Mouse (Mus musculus) frontal cortex, adult (tissue): ENCODE measurements around the gene Sptan1.
"Not testable (repeated sequence)": the region's sequence is repeated elsewhere in the genome, so short reads cannot be mapped to it uniquely, and the experiment has no call there.

ENCODE experiments used
- ATAC-seq: cut with Nextera tagmentation; 2 replicates; pipeline ENCODE4 v1.9.2; 2017; ENCODE audit warnings: mild to moderate bottlenecking, moderate library complexity, mixed read lengths; ENCODE audit not compliant: low TSS enrichment

The Sptan1 gene

DNA sequence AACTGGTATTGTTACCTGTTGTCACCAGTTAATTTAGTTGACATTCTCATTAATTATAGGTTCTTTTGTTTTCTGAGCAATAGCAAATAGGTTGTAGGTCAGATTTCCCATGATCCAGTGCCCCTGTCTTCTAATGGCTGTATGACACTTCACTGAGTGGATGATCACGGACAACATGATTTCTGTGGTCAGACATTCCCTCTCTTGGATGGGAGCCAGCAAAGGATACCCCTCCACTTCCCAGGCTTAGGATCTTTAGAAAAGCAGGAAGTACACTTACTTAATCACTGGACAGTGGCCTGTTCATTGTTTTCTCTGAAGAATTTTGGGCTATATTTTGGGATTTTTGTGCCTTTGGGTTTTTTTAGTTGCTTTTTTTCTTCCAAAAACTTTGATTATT is 43.7 kb downstream of the Sptan1 start:
- ATAC-seq, result no peak

- ATAC-seq, result no peak
Measured at GRCm38 (mm10) chr2:30010840-30011281, 45.5 kb downstream of the Sptan1 start.

DNA sequence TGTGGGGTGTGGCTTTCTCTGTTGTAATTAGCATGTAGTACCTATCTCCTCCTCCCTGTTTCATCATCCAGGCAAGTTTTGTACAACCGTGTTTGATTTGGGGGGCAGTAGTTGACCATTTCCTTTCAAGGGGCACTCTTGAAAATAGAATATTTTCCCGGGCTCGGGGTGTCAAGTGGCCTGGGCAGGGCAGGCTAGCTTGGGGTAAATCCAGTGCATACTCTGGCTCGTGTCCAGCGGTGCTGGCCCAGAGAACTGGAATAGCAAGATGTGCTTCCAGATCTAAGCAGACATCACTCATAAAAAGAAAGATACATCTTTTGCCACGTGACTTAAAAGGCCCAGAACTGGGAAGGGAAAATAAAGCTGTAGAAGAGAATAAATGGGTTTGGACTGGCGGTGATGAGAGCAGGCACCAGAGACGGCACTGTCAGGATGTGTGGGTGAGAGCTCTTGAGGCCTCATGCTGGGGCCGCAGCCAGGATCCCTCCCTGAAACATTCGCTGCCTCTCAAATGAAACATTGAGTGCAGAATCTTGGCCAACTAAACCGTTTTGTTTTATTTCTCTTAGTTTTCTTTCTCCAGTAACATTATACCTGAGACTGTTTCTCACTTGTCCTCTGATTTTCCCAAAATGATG is 49.1 kb downstream of the Sptan1 start:
- peak; percentile 57; the same call in 1 of the 2 replicates for ATAC-seq

- ATAC-seq, result no peak
Measured at GRCm38 (mm10) chr2:30025454-30025853, 60.1 kb downstream of the Sptan1 start.

DNA sequence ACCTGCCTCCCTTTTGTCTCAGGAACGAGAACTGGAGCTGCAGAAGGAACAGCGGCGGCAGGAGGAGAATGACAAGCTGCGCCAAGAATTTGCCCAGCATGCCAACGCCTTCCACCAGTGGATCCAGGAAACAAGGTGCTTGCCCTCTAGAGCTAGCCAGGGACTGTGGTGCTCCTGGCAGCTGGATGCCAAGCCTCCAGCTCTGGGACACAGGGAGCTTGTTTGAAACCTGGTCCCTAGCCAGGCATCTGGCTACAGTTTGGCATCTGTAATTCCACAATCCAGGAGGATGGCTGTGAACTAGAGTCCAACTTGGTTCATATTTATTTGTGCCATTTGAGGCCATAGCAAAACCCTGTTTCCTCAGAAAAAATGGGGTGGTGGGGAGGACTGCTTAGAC is 61.6 kb downstream of the Sptan1 start:
- ATAC-seq, result no peak

DNA sequence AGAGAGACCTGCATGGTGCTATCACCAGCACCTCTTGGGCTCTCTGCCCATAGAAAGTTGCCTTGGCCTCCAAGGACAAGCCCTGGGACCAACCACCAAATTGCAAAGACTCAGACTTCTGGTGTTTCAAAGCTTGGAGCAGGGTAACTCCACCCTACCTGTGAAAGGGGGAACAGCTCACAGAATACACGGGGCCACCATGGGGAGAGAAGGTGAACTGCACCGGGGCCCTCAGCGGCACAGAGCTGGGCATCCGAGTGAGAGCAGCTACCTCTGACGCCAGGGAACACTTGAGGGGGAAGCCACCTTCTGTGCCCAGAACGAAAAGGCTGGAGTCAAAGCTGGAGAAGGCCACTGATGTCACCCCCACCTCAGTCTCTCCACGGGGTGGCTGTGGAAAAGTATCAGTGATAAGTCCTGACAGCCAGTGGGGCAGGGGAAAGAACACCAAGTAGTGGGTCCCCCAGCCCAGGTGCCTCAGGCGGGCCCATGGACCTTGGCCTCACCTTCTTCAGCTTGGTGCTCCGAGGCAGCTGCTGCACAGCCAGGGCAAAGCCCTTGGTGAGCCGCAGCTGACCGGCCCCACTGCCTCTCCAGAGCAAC is 67.0 kb downstream of the Sptan1 start:
- peak; percentile 70 for ATAC-seq

DNA sequence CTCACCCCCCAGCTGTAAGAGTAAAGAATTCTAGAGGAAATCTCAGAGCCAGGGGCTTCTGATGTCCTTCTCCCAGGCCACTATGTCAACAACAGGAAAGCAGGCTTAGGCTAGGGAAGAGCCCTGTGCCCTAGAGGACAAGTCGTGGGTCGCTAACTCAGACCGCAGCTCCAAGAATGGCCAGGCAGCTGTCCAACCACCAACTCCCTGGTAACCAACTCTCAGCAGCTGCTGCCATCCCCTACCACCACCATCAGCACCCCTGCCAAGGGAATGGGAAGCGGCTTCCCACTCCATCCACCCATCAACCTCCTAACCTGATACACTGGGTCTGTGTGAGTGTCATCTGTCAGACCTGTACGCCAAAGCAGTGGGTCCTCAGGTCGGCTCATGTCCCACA is 67.6 kb downstream of the Sptan1 start:
- ATAC-seq, result no peak; the same call in 1 of the 2 replicates

DNA sequence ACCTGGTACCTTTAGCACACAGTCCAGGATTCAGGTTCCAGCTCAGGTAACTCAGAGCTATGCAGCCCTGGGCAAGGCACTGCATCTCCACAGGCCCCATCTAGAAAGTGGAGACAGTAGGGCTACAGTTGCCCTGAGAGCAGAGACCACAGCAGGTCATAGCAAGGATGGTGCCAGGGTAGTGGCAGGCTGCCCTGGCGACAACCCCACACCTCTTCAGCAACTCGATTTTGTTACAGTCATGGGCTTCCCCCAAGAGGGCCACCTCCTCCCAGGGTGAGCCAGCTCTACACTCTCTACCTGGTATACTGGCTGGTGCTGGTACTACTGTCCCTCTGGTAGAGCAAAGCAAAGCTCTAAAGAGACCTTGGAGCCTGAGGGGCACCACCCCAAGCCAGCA is 72.4 kb downstream of the Sptan1 start:
- ATAC-seq, result no peak

GRCm38 (mm10) chr2:30038370-30038769 is 73.0 kb downstream of the Sptan1 start:
- ATAC-seq, result no peak

GRCm38 (mm10) chr2:30039687-30040086 is 74.3 kb downstream of the Sptan1 start:
- no peak for ATAC-seq

DNA sequence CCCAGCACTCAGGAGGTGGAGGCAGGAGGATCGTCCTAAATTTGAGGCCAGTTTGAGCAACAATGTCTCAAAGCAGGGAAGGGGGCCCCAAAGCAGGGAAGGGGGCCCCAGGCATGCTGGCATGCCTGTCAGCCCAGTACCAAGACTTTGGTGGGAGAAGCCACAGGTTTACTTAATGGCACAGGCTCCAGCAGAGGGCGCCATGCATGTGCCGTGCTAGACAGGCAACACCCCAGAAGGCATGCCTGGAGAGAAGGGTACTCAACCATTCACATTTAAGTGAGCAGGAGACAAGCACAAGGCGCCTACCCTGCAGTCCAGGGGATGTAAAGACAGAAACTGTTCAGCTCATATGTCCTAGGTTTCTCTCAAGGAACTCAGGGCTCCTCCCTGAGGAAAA is 77.1 kb downstream of the Sptan1 start:
- peak; percentile 69; the same call in 1 of the 2 replicates for ATAC-seq

DNA sequence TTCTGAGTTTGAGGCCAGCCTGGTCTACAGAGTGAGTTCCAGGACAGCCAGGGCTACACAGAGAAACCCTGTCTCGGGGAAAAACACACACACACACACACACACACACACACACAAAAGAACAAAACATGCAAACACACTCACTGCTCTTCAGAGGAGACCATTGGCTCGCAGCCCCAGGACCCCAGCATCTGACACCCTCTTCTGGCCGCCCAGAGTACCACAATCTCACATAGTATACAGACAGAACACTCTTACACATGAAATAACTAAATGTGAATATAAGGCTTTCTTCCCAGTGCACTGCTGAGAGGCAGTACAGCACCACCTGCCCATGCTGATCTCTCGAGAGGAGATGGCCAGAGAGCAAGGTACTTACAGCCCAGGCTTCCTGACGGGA is 79.2 kb downstream of the Sptan1 start:
- no peak for ATAC-seq

GRCm38 (mm10) chr2:30047127-30047526 is 81.8 kb downstream of the Sptan1 start:
- ATAC-seq, result no peak

DNA sequence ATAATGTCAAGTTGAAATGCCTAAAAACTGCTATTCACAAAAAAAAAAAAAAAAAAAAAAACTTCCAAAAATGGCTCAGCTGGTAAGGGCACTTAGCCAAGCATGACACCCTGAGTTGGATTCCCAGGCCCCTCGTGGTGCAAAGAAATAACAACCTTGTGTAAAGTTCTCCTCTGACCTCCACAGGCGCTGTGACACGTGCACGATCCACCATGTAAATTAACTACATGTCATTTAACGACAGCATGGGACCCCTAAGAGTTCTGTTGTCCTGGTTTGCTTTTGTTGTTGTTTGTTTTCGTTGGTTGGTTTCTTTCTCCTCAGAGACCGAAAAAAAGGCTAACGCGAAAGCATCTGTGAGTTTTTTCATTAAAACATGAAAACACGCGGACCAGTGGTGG is 82.7 kb downstream of the Sptan1 start:
- no peak for ATAC-seq

DNA sequence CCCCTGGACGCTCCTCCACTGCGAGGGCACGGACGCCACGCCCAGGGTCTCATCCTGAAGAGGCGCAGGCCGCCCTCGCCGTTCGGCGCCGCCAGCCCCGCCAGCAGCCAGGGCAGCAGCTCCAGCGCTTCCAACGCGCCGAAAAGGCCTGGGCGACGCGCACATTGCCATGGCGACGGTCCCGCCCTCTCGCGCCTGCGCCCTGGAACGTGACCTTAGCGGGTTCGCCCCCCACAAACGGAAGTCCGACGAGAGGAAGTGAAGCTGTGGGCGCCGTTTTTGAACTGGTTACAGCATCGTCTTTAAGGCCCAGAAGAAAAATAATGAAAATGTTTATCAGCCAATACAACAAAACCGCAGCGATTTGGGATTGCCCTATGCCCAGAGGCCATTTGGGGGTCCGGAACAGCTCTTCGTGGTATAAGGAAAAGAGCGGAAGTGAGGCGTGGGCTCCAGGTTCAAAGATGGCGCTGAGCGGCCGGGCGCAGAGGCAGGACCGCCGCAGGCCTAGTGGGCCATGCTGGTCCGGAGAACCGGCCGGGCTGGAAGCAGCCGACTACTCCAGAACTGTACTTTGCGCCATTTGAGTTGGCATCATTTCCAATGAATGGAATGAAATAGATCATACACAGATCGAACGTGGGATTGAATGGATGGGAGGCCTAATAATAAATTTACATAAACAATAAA is 83.5 kb downstream of the Sptan1 start, which contains the start of gene Wdr34:
Wdr34 (minus strand) TSS at position 183 of the 690 bp plus-strand sequence.
- peak; percentile 94 for ATAC-seq

DNA sequence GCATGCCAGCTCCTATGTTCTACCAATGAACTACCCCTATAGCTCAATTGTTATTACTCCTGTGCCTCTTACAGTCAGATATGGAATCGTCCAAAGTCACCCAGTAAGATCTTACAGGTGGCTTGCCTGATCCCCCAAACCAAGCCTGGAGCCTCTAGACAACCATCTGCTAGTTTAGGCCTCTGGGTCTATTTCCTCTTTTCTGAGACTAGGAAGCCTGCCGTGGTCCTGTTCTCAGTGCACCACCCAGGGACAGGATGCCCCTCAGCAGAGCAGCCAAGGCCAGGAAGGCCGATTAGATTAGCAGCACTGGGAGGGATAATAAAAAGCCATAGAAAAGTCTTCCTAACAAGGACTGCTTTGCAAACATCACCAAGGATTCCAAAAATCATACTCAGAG is 84.5 kb downstream of the Sptan1 start:
- no peak for ATAC-seq

DNA sequence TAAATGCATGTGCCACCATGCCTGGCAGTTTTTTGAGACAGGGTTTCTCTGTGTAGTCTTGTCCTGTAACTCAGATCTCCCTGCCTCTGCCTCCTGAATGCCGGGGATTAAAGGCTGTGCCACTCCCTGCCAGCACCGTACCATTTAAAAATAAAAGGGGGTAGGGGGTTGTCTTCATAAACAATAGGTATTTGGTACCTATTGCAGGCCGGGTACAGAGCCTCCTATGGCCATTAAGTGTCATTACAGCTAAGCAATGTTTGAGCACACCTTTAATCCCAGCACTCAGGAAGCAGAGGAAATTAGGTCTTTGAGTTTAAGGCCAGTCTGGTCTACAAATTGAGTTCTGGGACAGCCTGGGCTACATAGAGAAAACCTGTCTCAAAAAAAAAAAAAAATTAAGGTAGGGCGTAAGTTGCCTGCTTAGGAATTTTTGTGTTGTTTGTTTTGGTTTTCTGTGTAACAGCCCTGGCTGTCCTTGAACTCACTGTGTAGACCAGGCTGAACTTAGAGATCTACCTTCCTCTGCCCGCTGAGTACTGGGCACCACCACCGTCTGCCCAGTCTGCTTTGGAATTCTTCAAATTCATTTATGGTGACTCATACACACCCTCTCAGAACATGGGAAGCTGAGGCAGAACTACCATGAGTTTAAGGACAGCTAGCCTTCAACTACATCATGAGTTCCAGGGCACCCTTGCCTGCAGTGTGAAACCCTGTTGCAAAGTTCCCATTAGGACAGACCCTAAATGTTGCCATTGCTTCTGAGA is 86.8 kb downstream of the Sptan1 start:
- no peak for ATAC-seq

GRCm38 (mm10) chr2:30055310-30055709 is 90.0 kb downstream of the Sptan1 start:
- ATAC-seq, result not testable (repeated sequence)

GRCm38 (mm10) chr2:30056736-30057135 is 91.4 kb downstream of the Sptan1 start:
- no peak for ATAC-seq

GRCm38 (mm10) chr2:30057223-30057904 is 92.0 kb downstream of the Sptan1 start, which contains the start of gene Set:
Gene Set, plus strand, starts transcription at chr2:30057378.
- no peak for ATAC-seq

DNA sequence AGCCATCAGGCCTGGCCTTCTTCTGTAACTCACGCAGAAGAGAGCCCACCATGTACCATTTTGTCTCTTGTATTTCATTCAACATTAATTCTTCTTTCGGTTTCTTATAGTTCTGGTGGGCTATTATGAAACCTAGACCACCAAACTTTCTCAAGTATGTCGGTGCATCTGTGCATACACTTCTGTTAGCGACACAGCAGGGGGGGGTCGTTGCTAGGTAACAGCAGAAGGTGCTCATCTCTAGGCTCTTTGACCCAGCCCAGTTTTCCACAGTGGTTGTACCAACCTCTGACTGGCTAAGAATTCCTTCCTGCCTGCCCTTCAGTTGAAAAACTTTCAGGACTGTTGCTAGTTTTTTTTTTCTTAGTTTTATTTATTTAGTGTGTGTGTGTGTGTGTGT is 93.1 kb downstream of the Sptan1 start:
- no peak for ATAC-seq
